Mouse (Mus musculus): ENCODE results near the gene Ncoa7. TPM values are rescaled to one million over a fixed set of nuclear protein-coding genes. Genes with fewer than 3 reads are reported as not detected.
"Not testable (repeated sequence)": the region's sequence is repeated elsewhere in the genome, so short reads cannot be mapped to it uniquely, and the experiment has no call there.

The Ncoa7 gene
- total RNA-seq, 2 experiments from 2014 or later = 26.0 to 36.8 TPM

DNA sequence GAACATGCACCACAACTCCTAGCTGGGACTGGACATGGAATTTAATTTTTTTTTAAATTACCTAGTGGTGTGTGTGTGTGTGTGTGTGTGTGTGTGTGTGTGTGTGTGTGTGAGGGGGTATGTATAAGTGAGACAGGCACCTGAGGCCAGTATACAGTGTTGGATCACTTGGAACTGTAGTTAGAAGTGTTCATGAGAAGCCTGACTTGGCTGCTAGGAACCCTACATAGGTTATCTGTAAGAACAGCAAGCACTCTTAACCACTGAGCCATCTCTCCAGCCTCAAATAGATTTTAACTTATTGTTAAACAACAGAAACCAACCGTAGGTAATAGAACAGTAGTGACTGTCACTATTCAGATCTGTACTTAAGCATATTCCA lies 14.8 kb downstream of the Ncoa7 start:
- DNase-seq = no peak

DNA sequence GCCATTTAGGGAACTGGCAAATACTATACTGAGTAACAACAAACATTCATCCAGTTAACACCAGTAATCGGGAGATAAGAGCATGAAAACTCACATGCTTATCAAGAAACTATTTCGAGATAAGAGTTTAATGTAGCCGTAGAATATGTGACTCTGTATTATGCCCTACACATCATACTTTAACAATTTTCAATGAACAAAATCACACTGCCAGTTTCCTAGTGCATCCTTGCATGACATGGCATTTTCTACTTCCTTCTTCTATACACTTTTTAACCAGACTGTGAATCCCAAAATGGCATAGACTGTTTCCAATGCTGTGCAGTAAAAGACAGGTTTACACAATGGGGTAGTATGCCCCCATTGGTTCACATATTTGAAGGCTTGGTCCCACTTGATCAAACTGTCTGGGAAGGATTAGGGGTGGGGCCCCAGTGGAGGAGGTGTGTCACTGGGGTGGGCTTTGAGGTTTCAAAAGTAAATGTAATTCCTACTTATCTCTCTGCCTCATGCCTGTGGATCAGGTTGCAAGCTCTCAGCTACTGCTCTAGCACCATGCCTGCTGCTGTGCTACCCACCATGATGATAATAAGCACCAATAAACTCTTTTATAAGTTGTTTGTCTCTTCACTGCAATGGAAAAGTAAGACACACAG lies 15.3 kb downstream of the Ncoa7 start:
- DNase-seq = no peak

DNA sequence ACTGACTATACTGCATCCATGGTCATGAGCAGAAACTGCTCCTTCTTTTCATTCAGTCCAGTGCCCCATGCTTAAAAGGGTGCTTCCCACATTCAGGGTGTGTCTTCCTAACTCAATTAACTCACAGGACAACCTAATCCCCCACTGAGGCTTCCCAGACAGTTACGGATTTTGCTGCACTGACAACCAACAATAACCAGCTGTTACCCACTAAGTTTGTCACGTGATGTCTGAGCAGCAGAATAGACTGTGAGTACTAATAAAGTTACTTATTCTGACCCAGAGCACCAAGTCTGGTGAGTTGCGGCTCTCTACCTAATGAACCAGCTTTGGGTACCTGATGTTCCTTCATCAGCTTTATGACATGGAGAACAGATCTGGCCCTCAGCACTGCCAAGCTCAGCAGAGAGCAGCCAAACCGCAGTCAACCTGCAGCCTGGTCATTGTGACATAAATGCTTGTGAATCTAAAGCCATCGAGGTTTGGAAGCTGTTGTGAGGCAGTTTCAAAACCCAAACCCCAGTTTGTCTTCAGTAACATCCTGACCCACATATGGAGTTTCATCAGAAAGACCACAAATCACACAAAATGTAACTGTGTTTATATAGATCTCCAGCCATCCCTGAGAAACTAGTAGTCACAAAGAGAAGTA lies 16.9 kb downstream of the Ncoa7 start:
- DNase-seq = peak in 1 of 2 experiments; percentile 26

DNA sequence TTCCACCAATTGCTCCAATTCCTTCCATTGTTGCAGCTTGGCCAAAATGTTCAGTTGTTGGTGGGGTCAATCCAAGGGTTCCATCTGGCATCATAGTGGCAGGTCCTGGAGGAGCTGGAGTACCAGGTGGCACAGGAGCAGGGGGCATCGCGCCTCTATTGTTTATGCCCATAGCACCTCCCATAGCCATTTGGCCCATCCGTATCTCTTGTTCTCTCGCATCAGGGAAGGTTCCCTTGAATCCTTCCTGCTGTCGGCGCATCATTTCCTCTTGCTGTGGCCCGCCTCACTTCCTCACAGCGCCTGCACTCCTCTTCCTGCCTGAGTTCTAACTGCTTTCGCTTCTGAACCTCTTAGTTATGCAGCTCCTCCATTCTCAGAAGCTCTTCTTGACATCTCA lies 22.2 kb downstream of the Ncoa7 start:
- DNase-seq = not testable (repeated sequence)

DNA sequence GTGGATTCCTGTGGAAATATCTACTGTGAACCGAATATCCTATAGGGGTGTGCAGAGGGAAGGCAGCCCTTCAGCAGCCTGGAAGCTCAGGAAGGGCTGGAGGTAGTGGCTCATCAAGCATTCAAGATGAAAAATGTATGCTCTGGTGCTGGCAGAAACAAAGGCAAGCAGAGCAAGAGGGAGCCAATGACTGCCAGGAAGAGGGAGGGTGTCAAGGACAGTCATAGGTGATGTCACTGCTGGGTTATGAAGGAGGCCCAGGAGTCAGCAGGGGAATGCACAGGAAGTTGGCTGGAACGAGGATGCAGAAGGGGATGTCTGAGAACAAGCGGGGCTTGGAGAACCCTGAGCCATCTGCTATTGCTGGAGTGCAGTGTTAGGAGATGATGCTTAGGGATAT lies 24.9 kb downstream of the Ncoa7 start:
- peak; percentile 51 to 53 for DNase-seq

DNA sequence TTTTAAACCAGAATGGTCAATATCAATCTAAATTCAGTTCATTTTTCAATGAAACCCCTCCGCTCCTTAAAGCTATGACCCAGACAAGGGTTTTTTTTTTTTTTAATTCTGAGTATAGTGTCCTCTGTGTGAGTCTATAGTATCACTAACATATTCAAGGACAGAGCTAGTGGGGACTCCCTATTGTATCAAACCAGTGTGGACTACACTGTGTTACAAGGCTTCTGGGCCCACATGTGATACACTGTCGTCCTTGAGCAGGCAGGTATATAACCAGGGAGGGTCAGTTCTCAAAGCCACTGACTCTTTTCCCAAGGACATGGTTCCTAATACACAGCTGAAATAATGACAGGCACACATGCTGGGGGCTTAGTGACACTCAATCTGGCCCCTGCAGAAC lies 27.1 kb downstream of the Ncoa7 start:
- DNase-seq = no peak

DNA sequence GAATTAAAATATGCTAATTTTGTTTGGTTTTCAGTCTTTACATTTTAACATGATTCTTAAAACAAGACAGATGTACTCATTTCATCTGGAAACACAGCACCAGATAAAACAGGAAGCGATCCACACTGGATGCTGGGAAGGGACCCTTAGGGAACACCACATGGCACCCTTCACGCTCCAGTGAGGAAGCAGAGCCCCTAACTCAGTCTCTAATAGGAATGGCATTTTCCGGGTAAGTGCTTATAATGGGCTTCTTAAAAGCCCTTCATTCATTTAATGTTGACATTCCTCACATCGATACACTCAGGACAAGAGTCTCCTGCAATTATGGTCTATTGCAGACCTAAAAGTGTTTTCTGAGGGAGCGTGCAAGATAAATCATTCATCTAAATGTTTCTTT lies 27.6 kb downstream of the Ncoa7 start:
- no peak for DNase-seq

DNA sequence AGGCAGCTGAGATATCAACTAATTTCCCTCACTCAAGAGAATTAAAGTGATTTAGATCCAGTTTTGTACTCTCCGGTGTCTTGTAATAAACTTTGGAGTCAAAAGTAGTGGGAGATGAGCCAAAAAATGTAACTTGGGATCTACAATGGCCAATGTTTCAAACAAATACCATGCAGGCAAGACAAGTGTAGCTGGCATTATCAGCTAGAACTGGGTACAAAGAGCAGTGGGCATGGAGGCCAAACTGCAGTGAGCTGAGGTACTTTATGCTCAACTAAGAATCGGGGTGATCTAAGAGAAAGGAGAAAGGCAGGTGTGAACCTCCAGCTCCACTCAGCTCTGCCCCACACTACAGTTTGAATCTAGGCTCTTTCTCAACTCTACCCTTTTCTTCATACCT lies 28.7 kb downstream of the Ncoa7 start:
- DNase-seq = no peak

DNA sequence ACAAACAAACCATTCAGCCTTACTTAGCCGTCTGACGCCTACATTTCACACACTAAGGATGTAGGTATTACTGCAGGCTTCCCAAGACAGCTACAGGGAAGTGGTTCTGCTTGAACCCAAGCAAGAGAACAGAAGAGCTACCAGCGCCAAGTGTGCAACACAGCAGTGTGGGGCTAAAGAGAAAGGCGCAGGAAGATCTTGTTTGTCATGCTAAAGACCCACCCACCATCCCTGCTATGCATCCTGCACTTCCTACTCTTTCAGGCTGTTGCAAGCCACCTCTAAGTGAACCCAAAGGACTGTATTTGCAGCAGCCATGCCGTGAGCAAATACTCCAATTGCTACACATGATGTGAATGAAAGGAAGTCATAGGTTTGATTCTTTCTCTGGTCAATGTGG lies 29.9 kb downstream of the Ncoa7 start:
- DNase-seq = no peak

DNA sequence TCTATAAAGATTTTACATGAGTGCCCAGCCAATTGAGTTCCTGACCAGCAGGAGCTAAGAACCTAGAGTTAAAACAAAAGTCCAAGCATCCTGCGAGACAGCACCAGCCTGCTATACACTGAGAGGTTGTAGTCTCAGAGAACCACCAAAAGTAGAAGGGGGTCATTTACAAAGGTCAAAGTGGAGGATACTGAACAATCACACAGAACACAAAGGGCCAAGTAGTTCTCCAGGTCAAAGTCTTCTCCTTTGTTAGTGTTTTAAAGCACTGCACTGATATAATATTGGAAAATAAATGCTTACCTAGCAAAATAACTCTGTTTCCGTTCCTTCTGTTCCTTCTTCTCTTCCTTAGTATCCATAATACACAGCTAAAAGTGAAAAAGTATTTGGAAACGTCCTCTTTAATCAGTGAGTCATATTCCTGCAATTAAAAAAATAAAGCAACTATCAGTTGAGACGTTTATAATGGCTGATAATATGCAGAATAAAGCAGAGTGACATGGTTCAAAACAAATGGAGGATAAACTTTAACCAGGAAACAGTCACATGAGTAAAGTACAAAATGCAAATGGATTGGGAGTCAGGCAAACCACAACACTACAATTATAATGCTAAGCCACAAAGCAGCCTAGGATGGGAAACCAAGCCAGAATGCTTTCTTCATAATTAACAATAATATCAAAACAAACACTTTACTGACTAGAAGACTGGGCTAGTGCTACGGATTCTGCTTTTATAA lies 31.5 kb downstream of the Ncoa7 start:
- no peak for DNase-seq

DNA sequence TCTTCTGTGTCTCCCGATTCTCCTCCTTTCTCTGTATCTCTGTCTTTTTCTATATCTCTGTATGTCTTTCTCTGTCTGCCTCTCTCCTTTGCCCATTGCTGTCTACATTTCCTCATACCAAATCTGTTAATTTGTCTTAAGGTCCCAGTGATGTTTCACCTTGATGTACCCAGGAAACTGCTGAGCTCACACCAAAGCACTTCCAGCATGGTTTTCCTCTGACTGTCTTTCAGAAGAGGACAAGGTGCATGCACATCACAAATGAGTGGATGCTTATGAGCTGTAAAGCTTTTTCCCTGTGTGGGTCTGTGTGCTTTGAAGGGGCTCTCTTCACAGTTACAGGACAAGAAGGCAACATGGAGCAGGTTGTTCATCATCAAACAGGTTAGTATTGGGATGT lies 34.3 kb downstream of the Ncoa7 start:
- no peak for DNase-seq

DNA sequence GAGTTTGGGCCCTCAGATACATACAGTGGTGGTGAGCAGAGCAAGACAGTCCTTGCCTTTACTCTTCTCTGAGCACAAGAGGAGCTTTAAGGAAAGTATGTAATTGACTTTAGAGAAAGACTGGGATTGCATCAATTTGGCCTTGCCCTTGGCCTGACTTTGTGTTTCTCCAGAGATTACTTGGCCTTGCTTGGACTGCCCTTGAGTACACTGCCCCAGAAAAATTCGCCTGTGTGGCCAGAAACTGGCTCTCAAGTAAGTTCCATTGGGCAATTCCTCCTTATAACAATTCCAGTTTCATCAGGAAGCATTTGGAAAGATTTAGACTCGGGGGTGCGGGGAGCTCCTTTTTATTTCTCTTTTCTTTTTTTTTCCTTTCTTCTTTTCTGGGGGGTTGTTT lies 34.9 kb downstream of the Ncoa7 start:
- peak; percentile 43 to 49 for DNase-seq

DNA sequence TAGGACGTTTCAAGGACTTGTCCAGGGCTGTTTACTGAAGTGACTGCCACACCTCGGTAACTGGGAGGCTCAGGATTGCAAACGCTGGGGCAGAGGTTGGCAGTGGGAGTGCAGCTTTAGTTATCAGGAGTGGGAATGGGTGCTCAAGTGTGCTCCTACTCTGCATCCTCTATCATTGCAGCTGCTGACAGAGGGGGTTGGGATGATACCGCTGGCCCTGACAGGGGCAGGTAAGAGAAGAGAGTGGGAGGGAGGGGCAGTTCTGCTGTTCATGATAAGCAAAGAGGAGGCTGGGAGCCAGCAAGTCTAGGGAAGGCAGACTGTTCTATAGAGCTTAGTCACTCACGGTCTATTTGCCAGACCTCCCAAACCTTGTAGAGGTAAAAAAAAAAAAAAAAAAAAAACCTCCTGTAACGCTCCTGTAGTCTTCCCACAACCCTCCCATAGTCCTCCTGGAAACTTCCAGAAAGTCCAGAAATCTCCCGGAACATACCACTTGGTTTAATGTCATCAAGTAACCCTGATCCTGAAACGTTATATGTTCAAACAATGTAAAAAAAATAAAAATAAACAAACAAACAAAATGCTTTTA lies 39.9 kb downstream of the Ncoa7 start:
- DNase-seq = no peak

DNA sequence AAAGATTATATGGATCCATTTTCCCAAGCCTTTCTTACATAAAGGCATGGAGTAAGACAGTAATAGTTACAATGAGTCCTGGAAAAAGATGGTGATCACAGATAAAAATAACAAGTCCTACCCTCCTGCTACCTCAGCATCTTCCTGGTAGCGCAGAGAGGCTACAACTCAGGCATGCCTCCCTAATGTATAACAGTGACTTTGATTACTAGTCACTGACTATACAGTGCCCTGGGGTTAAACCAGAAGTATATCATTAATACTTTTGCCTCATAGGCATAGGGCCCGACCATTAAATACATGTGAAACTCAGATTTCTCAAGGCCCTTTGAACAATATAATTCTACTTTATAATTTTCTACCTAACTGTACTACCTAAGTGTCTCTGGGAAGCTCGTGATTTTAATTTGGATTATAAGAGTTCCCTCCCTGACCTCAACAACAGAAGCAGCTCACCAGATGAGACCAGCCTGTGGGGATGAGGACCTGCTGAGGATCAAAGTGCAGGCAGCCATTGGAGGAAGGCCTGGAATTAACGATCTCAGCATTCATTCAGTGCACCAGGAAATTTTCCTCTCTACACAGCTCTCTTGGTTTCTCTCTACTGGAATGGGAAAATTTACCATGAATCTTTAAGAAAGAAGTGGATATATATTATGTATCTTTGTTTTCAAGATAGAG lies 40.7 kb downstream of the Ncoa7 start:
- DNase-seq = no peak

DNA sequence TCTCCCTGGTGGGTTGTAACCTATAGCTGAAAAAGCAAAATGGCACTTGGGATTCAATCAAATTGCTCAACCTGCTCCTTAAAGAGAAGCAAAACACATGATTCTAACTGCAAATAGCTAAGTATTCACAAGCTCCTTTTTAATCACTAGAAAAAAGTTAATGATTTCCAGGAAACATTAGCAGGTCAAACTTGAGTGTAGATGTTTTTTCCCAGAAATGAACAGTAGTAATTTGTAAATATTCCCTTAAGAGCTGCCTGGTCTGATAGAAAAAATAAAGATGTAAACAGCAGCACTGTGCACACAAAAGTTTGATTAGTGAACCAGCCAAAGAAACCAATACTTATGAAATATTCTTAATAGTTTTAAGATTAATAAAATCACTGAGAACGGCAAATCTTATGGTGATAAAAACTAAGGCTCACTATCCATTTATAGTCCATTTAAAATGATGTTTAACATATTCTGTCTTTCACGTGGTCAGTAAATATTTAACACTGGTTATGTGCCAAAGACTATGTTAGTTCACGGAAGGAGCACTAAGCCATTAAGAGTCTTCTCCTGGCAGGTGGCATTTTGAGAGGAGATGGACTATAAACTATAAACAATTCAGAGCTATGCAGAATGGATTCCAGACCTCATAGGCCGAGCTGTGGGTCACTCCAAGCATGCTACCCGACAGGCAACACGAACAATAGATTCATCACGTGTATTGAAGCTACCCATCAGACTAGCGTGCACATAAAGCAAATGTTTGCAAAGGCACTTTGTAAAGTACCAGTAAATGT lies 43.6 kb downstream of the Ncoa7 start:
- no peak for DNase-seq

DNA sequence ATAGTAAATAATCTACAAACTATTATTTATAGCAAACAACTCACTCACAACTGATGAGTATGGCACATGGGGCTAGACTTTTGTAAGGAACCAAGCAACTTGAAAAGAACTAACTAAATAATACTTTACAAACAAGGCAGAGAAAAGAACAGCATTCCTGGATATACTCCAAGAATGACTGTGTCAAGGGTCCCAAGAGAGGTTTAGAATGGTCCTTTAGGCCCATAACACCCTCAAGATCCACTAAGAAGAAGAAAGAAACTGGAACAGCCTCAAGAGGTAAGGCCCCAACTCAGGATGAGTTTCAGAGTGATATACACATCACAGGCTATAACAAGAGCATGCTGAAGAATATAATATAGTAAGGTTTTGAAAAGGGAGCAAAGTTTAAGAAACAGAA lies 47.1 kb downstream of the Ncoa7 start:
- no peak for DNase-seq

DNA sequence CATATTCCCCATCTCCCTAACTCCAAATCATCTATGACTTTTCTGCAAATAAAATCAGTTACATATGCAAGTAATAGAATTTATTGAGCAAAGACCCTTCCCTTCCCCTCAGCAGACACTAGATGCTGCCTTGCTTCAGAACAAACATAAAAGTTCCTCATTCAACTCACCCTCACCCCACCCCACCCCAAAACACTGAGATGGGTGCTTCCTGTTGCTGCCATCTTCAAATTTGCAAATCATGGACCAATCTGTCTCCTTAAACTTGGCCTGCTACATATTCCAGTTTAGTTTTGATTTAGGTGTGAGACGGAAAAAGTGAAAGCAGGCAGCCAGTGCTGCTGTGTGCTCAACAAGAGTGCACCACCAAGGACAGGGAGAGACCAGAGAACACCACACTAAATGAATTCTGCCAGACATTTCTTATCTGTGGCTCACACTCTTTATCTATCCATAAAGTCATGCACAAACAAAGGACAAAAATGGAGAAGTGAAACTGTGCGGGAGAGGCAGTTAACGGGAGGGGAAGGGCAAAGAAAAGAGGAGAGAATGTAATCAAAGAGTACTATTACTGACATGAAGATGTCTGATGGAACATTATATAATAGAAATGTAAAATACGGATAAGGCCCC lies 48.2 kb downstream of the Ncoa7 start:
- peak in 1 of 2 experiments; percentile 3 for DNase-seq

DNA sequence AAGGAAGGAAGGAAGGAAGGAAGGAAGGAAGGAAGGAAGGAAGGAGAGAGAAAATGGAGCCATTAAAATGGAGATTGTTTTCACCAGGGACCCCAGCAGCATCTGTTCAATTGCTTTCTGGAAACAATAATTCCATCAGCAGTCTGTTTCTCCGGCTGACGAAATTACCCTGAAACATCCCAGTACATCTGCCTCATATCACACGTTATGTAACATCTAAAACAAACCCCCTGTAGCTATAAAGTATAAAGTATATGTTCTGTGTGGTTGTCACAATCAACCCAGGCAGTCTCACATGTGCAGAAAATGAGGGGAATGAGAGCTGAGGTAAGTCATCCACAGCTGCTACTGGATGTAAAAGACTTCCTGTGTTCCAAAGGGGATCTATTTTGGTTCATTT lies 49.0 kb downstream of the Ncoa7 start:
- no peak for DNase-seq

DNA sequence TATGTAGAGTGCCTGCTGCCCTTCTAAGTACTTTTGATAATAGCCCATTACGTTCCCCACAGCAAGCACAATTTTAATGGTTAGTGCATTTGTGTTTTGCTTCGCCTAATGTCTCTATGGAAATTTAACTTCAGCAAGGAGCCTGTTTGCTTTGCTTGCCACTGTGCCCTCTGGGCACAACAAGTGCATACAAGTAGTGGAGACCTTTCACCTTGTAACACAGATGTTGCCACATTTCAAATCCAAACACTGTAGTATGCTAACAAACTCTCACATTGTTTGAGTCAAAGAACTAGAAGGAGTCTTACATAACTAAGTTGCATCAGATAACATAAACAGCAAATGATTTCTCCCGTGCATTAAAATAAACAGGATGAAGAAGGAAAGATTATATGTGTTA lies 50.6 kb downstream of the Ncoa7 start:
- no peak for DNase-seq

DNA sequence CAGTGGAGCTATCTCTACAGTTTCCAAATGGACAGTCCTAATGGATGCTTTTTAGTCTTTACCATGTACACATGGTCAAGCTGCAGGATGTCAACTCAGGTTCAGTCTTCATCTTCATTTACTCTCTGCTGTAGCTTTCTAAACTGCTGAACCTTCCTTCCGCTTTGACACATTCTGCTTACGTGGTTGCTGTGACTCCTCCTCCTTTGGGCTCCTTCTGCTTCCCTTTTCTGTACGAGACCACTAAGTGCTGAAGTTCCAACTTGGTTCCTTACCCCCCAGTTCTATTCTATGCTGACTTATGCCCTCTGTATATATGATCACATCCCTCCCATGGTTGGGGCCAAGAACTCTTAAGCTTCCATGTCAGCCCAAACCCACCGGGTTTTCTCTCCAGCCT lies 51.5 kb downstream of the Ncoa7 start:
- no peak for DNase-seq

DNA sequence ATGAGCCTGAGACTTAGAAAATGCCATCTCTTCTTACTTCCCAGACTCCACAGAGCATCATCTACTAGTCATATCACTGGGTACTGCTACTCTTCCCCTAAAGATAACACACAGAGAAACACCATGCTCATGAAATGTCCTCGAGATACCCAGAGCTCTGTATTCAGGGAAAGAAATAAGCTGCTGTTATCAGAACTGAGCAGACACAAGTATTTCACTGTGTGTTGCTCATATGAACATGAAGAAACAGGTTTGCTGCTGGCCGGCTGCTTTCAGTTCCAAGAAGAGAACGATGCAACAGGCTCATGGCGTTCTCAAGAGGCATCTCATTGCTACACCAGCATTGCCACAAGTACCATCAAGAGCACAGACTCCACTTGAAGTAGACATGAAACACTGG lies 53.3 kb downstream of the Ncoa7 start:
- DNase-seq = no peak
